Mouse (Mus musculus): ENCODE measurements around the gene Gpsm1. TPM values are rescaled to one million over a fixed set of nuclear protein-coding genes. Genes with fewer than 3 reads are reported as not detected.
A peak's percentile ranks its signal among the peaks of the same experiment; 100 is the strongest.

Gpsm1 gene
- polyA plus RNA-seq, 1 experiment from 2014 or later, result 64.4 TPM

DNA sequence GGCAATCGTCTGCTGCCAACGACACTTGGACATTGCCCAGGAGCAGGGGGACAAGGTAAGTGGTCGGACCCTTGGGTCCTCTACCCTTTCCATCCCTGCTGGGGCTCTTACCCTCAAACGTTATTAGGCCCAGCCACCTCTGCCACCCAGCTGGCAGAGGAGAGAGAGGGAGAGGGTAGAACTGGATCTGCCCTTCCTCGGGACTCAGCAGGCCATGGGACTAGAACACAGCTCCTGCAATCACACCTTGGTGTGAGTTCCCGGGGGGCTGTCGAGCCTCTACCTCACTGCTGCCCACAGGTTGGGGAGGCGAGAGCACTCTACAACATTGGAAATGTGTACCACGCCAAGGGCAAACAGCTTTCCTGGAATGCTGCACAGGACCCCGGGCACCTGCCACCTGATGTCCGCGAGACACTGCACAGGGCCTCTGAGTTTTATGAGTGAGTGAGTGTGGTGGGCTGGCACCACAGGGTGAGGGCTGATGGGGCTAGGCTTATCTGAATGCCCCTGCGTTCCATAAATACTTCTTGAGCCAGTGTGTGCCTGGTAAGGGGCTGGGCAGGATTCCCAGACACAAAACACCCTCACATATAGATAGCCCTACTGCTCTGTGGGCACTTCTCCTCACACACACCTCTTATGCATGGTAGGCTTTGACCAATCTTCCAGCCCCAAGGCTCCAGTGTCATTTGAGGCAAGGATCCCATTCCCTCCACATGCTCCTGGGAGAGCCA lies 8.4 kb downstream of the Gpsm1 start:
- H3K4me1 ChIP-seq (replicated peaks), result peaks cover 66% of the 10 kb centered on the region
- peaks cover 38% of the 10 kb centered on the region for H3K36me3 ChIP-seq
- no peak overlapping the region for H3K4me2 ChIP-seq
- no peaks in the 10 kb centered on the region for H3K9me3 ChIP-seq (replicated peaks)
- 68% methylated on average over 13 of the region's 13 CpGs for WGBS
- H3K4me3 ChIP-seq, result no peak overlapping the region
- H3K27me3 ChIP-seq, result no peaks in the 10 kb centered on the region
- ATAC-seq (replicated peaks; ENCODE audit: insufficient number of reproducible peaks, insufficient read depth, low FRiP score, low read depth), result peak; percentile 65
- peak overlapping the region; percentile 66 for H3K27ac ChIP-seq
- no peak overlapping the region; the same call in 1 of the 2 replicates for H3K9ac ChIP-seq

DNA sequence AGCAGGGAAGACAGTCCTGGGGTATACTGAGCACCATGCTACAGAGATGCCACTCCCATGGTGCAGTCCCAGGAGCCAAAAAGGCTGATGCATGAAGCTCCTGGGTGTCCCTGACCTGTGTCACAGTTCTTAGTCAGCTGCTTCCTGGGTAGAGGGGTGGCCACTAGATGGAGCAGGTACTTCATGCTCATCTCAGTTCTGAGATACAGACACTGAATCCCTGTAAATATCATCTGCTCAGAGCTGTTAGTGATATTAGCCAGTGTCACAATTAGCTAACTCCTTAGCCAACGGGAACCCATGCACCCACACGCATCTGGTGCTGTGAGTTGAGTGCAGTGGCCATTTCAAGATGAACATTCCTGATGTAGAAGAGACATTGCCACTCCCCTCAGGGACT lies 9.6 kb downstream of the Gpsm1 start:
- ATAC-seq (replicated peaks; ENCODE audit: insufficient number of reproducible peaks, insufficient read depth, low FRiP score, low read depth), result peak; percentile 5; the same call in 1 of the 2 replicates
- WGBS, result 23% methylated on average over 2 of the region's 2 CpGs
- Histone ChIP-seq H3K9me3 (replicated peaks) (no peaks in the 10 kb centered on the region), H3K4me1 (replicated peaks) (peaks cover 63% of the 10 kb centered on the region), H3K27me3 (no peaks in the 10 kb centered on the region), H3K36me3 (peaks cover 38% of the 10 kb centered on the region), H3K4me2 (no peak overlapping the region), H3K27ac (peak overlapping the region; percentile 66), H3K9ac (no peak overlapping the region), H3K4me3 (no peak overlapping the region)

DNA sequence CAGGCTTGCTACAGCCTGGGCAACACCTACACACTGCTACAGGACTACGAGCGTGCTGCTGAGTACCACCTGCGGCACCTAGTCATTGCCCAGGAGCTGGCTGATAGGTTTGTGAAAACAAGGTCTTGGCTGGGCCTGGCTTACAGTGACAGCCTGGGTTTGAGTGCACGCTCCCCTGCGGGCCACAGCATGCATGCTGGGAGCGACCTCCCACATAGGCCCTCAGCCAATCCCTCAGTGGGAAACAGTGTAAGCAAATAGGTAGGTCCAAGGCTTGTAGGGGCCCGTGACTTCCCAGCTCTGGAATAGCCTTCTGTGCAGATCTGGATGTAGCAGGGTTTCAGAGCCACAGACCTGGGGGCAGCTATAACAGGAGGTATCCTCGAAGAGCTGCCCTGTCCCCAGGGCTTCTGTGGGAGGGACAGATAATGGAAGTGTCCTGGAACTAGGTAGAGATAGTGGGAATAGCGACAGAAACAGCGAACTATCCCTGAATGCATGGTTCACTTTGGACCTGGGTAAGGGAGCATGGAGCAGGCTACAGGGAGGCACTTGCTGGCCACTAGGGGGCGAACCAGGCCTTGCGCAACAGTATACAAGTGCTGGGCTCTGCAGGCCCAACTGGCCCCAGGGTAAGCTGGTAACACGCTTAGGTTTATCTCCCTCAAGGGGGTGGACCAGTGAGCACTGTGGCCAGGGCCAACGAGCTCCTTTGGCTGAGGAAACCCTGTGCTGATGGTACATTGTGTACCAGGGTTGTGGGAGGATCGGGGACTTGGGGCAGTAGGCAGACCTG lies 10.3 kb downstream of the Gpsm1 start:
- H3K9ac ChIP-seq, result peak overlapping the region; percentile 26; the same call in 1 of the 2 replicates
- peaks cover 38% of the 10 kb centered on the region for H3K36me3 ChIP-seq
- 61% methylated on average over 15 of the region's 15 CpGs for WGBS
- ATAC-seq (replicated peaks; ENCODE audit: insufficient number of reproducible peaks, insufficient read depth, low FRiP score, low read depth), result peak; percentile 64; the same call in 1 of the 2 replicates
- peak overlapping the region; percentile 59 for H3K27ac ChIP-seq
- no peak overlapping the region for H3K4me3 ChIP-seq
- peaks cover 63% of the 10 kb centered on the region for H3K4me1 ChIP-seq (replicated peaks)
- no peaks in the 10 kb centered on the region for H3K9me3 ChIP-seq (replicated peaks)
- no peaks in the 10 kb centered on the region for H3K27me3 ChIP-seq
- H3K4me2 ChIP-seq, result no peak overlapping the region

DNA sequence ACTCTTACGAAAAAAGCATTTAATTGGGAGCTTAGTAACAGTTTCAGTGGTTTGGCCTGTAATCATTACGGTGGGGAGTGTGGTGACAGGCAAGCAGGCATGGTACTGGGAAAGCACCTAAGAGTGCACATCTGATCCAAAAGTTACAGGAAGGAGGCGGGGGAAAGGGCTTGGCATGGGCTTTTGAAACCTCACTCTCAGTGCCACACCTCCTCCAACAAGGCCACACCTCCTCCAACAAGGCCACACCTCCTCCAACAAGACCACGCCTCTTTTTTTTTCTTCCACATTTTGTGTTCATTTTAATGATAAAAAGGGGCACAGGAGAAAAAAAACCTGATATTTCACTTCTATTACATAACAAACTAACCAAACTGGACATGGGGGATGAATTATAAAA lies 12.5 kb downstream of the Gpsm1 start:
- no peaks in the 10 kb centered on the region for H3K27me3 ChIP-seq
- peaks cover 44% of the 10 kb centered on the region for H3K36me3 ChIP-seq
- no peak overlapping the region for H3K4me3 ChIP-seq
- H3K4me1 ChIP-seq (replicated peaks), result peaks cover 48% of the 10 kb centered on the region
- no peak overlapping the region for H3K4me2 ChIP-seq
- no peak overlapping the region for H3K27ac ChIP-seq
- 88% methylated on average over 4 of the region's 4 CpGs for WGBS
- ATAC-seq (replicated peaks; ENCODE audit: insufficient number of reproducible peaks, insufficient read depth, low FRiP score, low read depth), result no peak
- no peak overlapping the region for H3K9ac ChIP-seq
- no peaks in the 10 kb centered on the region for H3K9me3 ChIP-seq (replicated peaks)

DNA sequence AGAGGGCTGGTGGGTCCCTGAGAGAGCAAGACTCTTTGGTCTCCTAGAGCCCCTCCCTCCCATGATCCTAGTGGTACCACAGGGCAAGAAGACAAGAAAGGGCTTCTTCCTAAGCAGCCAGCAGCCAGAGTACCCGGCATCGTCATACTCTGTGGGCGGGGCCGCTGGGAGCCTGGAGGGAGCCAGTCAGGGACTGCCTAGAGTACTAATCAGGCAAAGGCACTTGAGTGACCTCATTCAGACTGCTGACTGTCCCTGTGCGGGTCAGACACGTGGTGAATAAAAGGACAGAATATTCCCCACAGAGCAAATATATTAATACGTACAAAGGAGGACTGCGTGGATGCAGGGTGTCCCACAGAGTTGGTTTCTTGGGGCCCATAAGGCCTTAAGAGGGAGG lies 14.1 kb downstream of the Gpsm1 start:
- H3K9ac ChIP-seq, result no peak overlapping the region
- ATAC-seq (replicated peaks; ENCODE audit: insufficient number of reproducible peaks, insufficient read depth, low FRiP score, low read depth), result peak; percentile 78
- peaks cover 35% of the 10 kb centered on the region for H3K36me3 ChIP-seq
- no peak overlapping the region for H3K4me2 ChIP-seq
- no peaks in the 10 kb centered on the region for H3K9me3 ChIP-seq (replicated peaks)
- H3K4me1 ChIP-seq (replicated peaks), result peaks cover 33% of the 10 kb centered on the region
- H3K27ac ChIP-seq, result peak overlapping the region; percentile 76
- WGBS, result 40% methylated on average over 8 of the region's 8 CpGs
- H3K4me3 ChIP-seq, result no peak overlapping the region
- H3K27me3 ChIP-seq, result no peaks in the 10 kb centered on the region

DNA sequence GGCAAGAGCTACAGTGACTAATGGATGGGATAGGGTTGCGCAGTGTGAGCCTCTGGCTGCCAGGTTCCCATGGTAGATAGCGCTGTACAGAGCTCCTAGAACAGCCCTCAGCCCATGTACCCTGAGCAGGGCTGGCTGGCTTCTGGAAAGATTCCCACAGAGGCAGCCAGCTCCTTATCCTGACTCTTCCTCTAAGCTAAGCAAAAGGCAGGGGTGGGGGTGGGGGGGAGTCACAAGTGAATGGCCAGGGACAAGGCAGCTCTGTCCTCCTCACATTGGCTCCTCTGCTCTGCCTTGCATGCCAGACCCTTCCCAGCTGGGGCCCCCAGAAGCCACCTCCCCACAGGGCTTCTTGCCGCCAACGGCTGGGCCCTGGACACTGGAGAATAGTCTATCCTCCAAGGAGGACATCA lies 14.7 kb downstream of the Gpsm1 start:
- Histone ChIP-seq H3K9ac (0 out of 2 replicates have a peak overlapping the region, but pooled peaks have one; percentile 29), H3K27ac (peak overlapping the region; percentile 76)

DNA sequence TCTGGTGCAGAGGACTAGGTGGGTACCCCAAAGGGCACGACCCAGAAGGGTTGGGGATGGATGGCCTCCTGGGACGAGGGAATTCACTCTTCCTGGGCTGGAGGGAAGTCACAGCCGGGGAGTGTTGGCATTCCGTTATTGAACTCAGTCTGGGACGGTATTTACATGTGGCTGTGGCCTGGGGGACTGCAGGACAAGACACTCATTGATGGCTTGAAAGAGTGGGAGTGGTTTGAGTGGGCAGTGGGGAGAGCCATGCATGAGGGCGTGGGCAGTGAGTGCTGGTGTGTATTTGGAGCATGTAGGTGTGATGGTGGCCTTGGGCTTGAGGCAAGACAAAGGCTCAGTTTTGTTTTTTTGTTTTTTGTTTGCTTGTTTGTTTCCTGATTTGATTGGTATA lies 15.4 kb downstream of the Gpsm1 start:
- Histone ChIP-seq H3K36me3 (peaks cover 26% of the 10 kb centered on the region), H3K9ac (0 out of 2 replicates have a peak overlapping the region, but pooled peaks have one; percentile 29), H3K4me1 (replicated peaks) (peaks cover 20% of the 10 kb centered on the region)

More for the DNA sequence above, 14.7 kb downstream of the Gpsm1 start:
- Histone ChIP-seq H3K9me3 (replicated peaks) (no peaks in the 10 kb centered on the region), H3K4me2 (no peak overlapping the region), H3K27me3 (no peaks in the 10 kb centered on the region), H3K4me3 (no peak overlapping the region), H3K36me3 (peaks cover 31% of the 10 kb centered on the region), H3K4me1 (replicated peaks) (peaks cover 26% of the 10 kb centered on the region)
- ATAC-seq (replicated peaks; ENCODE audit: insufficient number of reproducible peaks, insufficient read depth, low FRiP score, low read depth), result peak; percentile 57
- WGBS, result 87% methylated on average over 4 of the region's 4 CpGs

DNA sequence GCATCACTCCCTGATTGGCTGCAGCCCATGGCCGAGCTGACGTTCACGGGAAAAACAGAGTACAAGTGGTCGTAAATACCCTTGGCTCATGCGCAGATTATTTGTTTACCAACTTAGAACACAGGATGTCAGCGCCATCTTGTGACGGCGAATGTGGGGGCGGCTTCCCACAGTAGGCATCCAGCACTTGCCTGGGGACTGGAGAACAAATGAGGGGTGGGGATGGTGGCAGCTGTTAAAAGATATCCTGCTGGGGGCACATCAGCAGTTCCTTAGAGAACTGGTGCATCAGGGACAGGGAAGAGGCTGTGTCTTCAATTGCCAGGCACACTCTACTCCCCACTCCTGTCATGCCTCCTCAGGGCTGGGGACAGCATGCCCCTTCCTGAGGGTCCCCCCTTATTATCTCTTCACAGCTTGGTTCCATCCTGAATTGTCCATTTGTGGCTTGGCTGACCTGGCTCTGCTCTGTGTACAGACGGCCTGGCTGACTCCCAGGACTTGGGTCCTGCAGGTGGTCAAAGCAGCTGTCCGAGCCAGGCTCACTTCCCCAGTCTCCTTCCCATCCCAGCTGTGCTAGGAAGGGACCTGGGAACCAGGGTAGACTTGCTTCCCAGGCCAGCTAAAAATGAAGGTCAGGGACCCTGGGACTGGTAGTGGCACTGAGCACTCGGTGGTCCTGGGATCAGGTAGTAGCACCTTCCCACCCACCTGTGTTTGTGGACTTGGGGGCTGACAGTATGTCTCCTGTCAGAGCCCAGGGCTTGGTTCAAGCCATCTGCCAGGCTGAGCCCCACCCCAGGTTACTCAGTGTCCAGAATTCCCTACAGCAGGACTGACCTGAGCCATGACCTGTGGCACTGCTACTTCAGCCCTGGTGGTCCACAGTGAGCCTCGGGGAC lies 23.2 kb downstream of the Gpsm1 start:
- H3K9me3 ChIP-seq (replicated peaks), result no peaks in the 10 kb centered on the region
- H3K27me3 ChIP-seq, result no peaks in the 10 kb centered on the region
- 82% methylated on average over 9 of the region's 13 CpGs for WGBS
- H3K4me1 ChIP-seq (replicated peaks), result peaks cover 52% of the 10 kb centered on the region
- ATAC-seq (replicated peaks; ENCODE audit: insufficient number of reproducible peaks, insufficient read depth, low FRiP score, low read depth), result no peak
- no peaks in the 10 kb centered on the region for H3K36me3 ChIP-seq
- H3K4me2 ChIP-seq, result peak overlapping the region; percentile 55
- H3K27ac ChIP-seq, result peak overlapping the region; percentile 96
- no peak overlapping the region for H3K9ac ChIP-seq
- H3K4me3 ChIP-seq, result 0 out of 2 replicates have a peak overlapping the region, but pooled peaks have one; percentile 35

More for the DNA sequence above, 15.4 kb downstream of the Gpsm1 start:
- no peak for ATAC-seq (replicated peaks; ENCODE audit: insufficient number of reproducible peaks, insufficient read depth, low FRiP score, low read depth)
- Histone ChIP-seq H3K4me3 (no peak overlapping the region), H3K27me3 (no peaks in the 10 kb centered on the region), H3K27ac (0 out of 2 replicates have a peak overlapping the region, but pooled peaks have one; percentile 76), H3K9me3 (replicated peaks) (no peaks in the 10 kb centered on the region), H3K4me2 (no peak overlapping the region)
- 75% methylated on average over 6 of the region's 6 CpGs for WGBS

DNA sequence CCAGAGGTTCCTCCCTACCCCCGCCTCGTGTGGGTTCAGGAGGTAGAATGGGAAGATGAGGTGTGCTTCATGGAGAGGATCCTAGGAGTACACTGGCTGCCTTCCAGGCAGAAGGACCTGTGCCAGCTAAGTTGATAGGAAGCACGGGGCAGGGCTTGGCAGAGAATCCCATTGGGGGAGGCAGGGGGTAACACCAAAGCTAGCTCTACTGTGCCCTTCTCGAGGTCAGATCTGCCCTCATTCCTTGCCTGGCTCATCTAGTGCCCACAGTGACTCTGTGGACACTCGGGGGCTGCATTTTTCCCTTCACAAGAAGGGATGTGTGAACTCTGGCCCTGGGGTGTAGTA lies 23.9 kb downstream of the Gpsm1 start:
- Histone ChIP-seq H3K36me3 (0 out of 2 replicates have a peak, but pooled peaks cover 1% of the 10 kb centered on the region), H3K4me1 (replicated peaks) (peaks cover 52% of the 10 kb centered on the region), H3K9ac (peak overlapping the region; percentile 32; the same call in 1 of the 2 replicates), H3K4me2 (peak overlapping the region; percentile 55), H3K4me3 (peak overlapping the region; percentile 35), H3K27ac (peak overlapping the region; percentile 96), H3K9me3 (replicated peaks) (no peaks in the 10 kb centered on the region), H3K27me3 (no peaks in the 10 kb centered on the region)
- ATAC-seq (replicated peaks; ENCODE audit: insufficient number of reproducible peaks, insufficient read depth, low FRiP score, low read depth), result peak; percentile 51
- 50% methylated on average over 5 of the region's 5 CpGs for WGBS

DNA sequence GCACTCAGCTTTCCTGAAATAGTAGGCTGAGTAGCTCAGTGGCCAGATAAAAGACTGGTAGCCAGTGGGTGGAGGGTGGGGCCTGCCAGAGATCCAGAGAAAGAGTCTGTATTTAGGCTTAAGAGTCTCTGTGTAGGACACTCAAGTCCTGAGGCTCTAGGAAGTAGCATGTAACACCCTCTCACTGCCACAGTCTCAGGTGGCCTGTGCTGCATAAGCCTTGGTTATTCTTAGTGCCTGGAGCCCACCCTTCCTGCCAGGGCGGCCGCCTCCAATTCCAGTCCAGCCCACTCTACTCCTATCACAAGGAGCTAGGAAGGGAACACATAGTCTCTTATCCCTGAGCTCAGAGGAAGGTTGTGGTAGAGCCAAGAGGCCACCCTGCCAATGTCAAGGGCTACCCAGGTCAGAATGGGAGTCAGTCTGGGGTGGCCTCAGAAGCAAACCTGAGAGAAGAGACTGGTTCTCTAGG lies 26.2 kb downstream of the Gpsm1 start:
- Histone ChIP-seq H3K4me1 (replicated peaks) (peaks cover 52% of the 10 kb centered on the region), H3K27ac (peak overlapping the region; percentile 96), H3K27me3 (no peaks in the 10 kb centered on the region), H3K36me3 (peaks cover 25% of the 10 kb centered on the region), H3K9ac (peak overlapping the region; percentile 32), H3K4me3 (peak overlapping the region; percentile 35; the same call in 1 of the 2 replicates), H3K9me3 (replicated peaks) (no peaks in the 10 kb centered on the region), H3K4me2 (peak overlapping the region; percentile 55)
- WGBS, result 26% methylated on average over 2 of the region's 2 CpGs
- ATAC-seq (replicated peaks; ENCODE audit: insufficient number of reproducible peaks, insufficient read depth, low FRiP score, low read depth), result peak; percentile 37
